Mouse (Mus musculus): ENCODE results near the gene Uqcr11. TPM values are rescaled to one million over a fixed set of nuclear protein-coding genes. Genes with fewer than 3 reads are reported as not detected.
A peak's percentile ranks its signal among the peaks of the same experiment; 100 is the strongest.

Uqcr11 gene
- polyA plus RNA-seq, 1 experiment, result 1,263 TPM

GRCm38 (mm10) chr10:80385811-80386734, 20.6 kb downstream of the Uqcr11 start:
- Histone ChIP-seq H3K4me1 (ENCODE audit: control insufficient read depth, insufficient read depth, low read length) (peaks cover 9% of the 10 kb centered on the region), H3K4me3 (replicated peaks; ENCODE audit: extremely low read depth, low read depth, low read length) (peak overlapping the region; percentile 64)
- no peak for DNase-seq
- no peak for TF ChIP-seq POLR2A (IDR thresholded peaks at IDR 0.05; ENCODE audit: borderline replicate concordance, extremely low read depth, low read depth, low read length)
- TF ChIP-seq CTCF (IDR thresholded peaks at IDR 0.05; ENCODE audit: insufficient read depth, low read length), result no peak
- WGBS, result 7% methylated on average over 34 of the region's 34 CpGs

DNA sequence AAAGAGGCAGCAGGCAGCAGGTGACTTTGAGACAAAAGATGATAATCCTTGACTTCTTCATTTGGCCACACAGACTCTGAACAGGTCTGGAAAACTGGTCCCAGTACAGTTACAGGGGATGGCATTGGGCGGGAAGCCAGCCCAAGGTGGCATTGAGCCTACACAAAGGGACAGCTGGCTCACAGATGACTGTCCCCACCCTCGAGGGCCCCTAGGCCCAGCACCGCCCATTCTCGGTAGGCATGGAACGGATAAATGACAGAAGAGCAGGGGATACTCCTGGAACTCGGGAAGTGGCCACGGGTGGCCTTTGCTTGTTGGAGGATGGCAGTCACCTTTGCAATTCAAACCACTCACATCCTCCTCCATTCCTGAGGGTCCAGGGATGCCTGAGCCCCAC, 21.3 kb downstream of the Uqcr11 start:
- peaks cover 9% of the 10 kb centered on the region for H3K4me1 ChIP-seq (ENCODE audit: control insufficient read depth, insufficient read depth, low read length)
- DNase-seq, result no peak
- WGBS, result 26% methylated on average over 7 of the region's 7 CpGs
- peak overlapping the region; percentile 20 for H3K4me3 ChIP-seq (replicated peaks; ENCODE audit: extremely low read depth, low read depth, low read length)
- TF ChIP-seq POLR2A (IDR thresholded peaks at IDR 0.05; ENCODE audit: borderline replicate concordance, extremely low read depth, low read depth, low read length) (no peak), CTCF (IDR thresholded peaks at IDR 0.05; ENCODE audit: insufficient read depth, low read length) (no peak)

GRCm38 (mm10) chr10:80384709-80385108, 21.9 kb downstream of the Uqcr11 start:
- no peak for TF ChIP-seq CTCF (IDR thresholded peaks at IDR 0.05; ENCODE audit: insufficient read depth, low read length)
- no peak for TF ChIP-seq POLR2A (IDR thresholded peaks at IDR 0.05; ENCODE audit: borderline replicate concordance, extremely low read depth, low read depth, low read length)
- Histone ChIP-seq H3K4me1 (ENCODE audit: control insufficient read depth, insufficient read depth, low read length) (peaks cover 9% of the 10 kb centered on the region), H3K4me3 (replicated peaks; ENCODE audit: extremely low read depth, low read depth, low read length) (no peak overlapping the region)
- no peak for DNase-seq
- WGBS, result 71% methylated on average over 7 of the region's 7 CpGs

GRCm38 (mm10) chr10:80384115-80384639, 22.5 kb downstream of the Uqcr11 start:
- Histone ChIP-seq H3K4me1 (ENCODE audit: control insufficient read depth, insufficient read depth, low read length) (peaks cover 9% of the 10 kb centered on the region), H3K4me3 (replicated peaks; ENCODE audit: extremely low read depth, low read depth, low read length) (no peak overlapping the region)
- DNase-seq, result no peak
- WGBS, result 85% methylated on average over 4 of the region's 4 CpGs
- TF ChIP-seq POLR2A (IDR thresholded peaks at IDR 0.05; ENCODE audit: borderline replicate concordance, extremely low read depth, low read depth, low read length) (no peak), CTCF (IDR thresholded peaks at IDR 0.05; ENCODE audit: insufficient read depth, low read length) (no peak)

DNA sequence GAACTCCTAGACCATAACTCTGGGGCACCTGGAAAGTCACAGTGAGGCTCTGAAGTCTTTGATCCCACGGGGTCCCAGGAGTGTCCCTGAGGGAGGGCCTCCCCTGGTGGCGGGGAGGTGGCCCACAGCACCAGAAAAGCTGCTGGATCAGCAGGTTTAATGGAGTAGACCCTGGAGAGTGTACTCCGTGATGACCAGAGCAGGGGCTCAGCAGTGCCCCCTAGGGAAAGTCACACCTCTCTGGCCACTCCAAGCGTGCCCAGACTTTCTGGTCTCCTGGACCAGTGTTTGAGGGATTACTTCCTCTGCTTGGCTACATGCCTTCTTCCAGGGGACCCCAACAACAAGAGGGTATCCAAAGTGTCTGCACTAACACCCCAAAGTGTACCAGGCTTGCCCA, 23.2 kb downstream of the Uqcr11 start:
- TF ChIP-seq CTCF (IDR thresholded peaks at IDR 0.05; ENCODE audit: insufficient read depth, low read length), result peak; percentile 40
- TF ChIP-seq POLR2A (IDR thresholded peaks at IDR 0.05; ENCODE audit: borderline replicate concordance, extremely low read depth, low read depth, low read length), result no peak
- no peak for DNase-seq
- H3K4me1 ChIP-seq (ENCODE audit: control insufficient read depth, insufficient read depth, low read length), result peaks cover 9% of the 10 kb centered on the region
- H3K4me3 ChIP-seq (replicated peaks; ENCODE audit: extremely low read depth, low read depth, low read length), result no peak overlapping the region
- 48% methylated on average over 4 of the region's 4 CpGs for WGBS

- TF ChIP-seq POLR2A (IDR thresholded peaks at IDR 0.05; ENCODE audit: borderline replicate concordance, extremely low read depth, low read depth, low read length) (no peak), CTCF (IDR thresholded peaks at IDR 0.05; ENCODE audit: insufficient read depth, low read length) (no peak)
- H3K4me1 ChIP-seq (ENCODE audit: control insufficient read depth, insufficient read depth, low read length), result peaks cover 6% of the 10 kb centered on the region
- DNase-seq, result no peak
- WGBS, result 77% methylated on average over 7 of the region's 7 CpGs
- no peak overlapping the region for H3K4me3 ChIP-seq (replicated peaks; ENCODE audit: extremely low read depth, low read depth, low read length)
Measured at GRCm38 (mm10) chr10:80382641-80383365, 23.8 kb downstream of the Uqcr11 start.

GRCm38 (mm10) chr10:80377716-80378115, 28.9 kb downstream of the Uqcr11 start:
- TF ChIP-seq CTCF (IDR thresholded peaks at IDR 0.05; ENCODE audit: insufficient read depth, low read length) (peak; percentile 33), POLR2A (IDR thresholded peaks at IDR 0.05; ENCODE audit: borderline replicate concordance, extremely low read depth, low read depth, low read length) (no peak)
- no peak for DNase-seq
- Histone ChIP-seq H3K4me3 (replicated peaks; ENCODE audit: extremely low read depth, low read depth, low read length) (no peak overlapping the region), H3K4me1 (ENCODE audit: control insufficient read depth, insufficient read depth, low read length) (no peaks in the 10 kb centered on the region)
- 52% methylated on average over 10 of the region's 10 CpGs for WGBS

DNA sequence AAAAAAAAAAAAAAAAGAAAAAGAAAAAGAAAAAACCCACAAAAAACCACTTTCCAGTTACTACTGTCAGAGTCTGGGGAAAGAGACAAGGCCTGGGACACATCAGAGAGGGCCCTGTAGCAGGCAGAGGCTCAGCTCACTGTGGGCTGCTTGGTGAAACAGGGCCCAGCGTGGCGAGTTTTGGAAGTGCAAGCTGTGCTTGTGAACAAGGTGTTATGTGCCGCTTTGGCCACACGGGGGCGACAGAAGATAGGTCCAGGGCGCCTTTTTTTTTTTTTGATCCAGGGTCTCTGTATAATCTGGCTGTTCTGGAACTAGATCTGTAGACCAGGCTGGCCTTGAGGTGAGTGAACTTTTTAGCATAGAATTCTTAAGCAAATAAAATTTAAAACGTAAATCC, 30.5 kb downstream of the Uqcr11 start:
- Histone ChIP-seq H3K4me3 (replicated peaks; ENCODE audit: extremely low read depth, low read depth, low read length) (no peak overlapping the region), H3K4me1 (ENCODE audit: control insufficient read depth, insufficient read depth, low read length) (no peaks in the 10 kb centered on the region)
- TF ChIP-seq POLR2A (IDR thresholded peaks at IDR 0.05; ENCODE audit: borderline replicate concordance, extremely low read depth, low read depth, low read length) (no peak), CTCF (IDR thresholded peaks at IDR 0.05; ENCODE audit: insufficient read depth, low read length) (peak; percentile 93)
- DNase-seq, result peak; percentile 87
- WGBS, result under 1% methylated on average over 7 of the region's 7 CpGs

DNA sequence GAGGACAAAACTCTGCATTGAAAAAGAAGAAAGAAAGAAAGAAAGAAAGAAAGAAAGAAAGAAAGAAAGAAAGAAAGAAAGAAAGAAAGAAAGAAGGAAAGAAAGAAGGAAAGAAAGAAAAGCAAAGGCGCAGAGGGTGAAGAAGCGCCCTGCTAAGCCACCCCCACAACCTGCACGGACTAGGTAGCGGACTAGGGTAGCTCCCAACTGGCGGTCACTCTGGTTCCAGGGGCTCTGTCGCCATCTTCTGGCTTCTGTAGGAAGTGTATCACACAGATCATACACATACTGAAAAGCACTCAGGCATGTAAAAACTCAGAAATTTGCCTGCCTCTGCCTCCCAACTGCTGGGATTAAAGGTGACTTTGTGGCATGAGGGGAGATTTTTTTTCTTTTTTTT, 32.6 kb downstream of the Uqcr11 start:
- DNase-seq, result peak; percentile 66
- TF ChIP-seq POLR2A (IDR thresholded peaks at IDR 0.05; ENCODE audit: borderline replicate concordance, extremely low read depth, low read depth, low read length), result no peak
- peak; percentile 60; the same call in 1 of the 2 replicates for TF ChIP-seq CTCF (IDR thresholded peaks at IDR 0.05; ENCODE audit: insufficient read depth, low read length)
- WGBS, result 28% methylated on average over 6 of the region's 6 CpGs
- H3K4me1 ChIP-seq (ENCODE audit: control insufficient read depth, insufficient read depth, low read length), result no peaks in the 10 kb centered on the region
- no peak overlapping the region for H3K4me3 ChIP-seq (replicated peaks; ENCODE audit: extremely low read depth, low read depth, low read length)

Measured in lung, adult 2 months (tissue).